Mouse (Mus musculus) spleen, adult 2 months (tissue): ENCODE measurements around the gene Tenm3. TPM values are rescaled to one million over a fixed set of nuclear protein-coding genes. Genes with fewer than 3 reads are reported as not detected.

Experiments
- DNase-seq, 2 experiments: peaks; one replicate each; pipeline versions ENCODE4 v3.0.0 to v3.0.0-alpha.2; 2012 to 2021; ENCODE audit warnings: low spot score in 2 of 2, low read depth in 1 of 2
- H3K27ac ChIP-seq: fragments of 200-500 bp; 2 replicates; pipeline ENCODE4 v1.5.1; 2012; ENCODE audit warnings: low read length, inconsistent platforms; ENCODE audit not compliant: insufficient read depth
- H3K27me3 ChIP-seq: fragments of 200-500 bp; 2 replicates; pipeline ENCODE4 v1.6.1; 2012; ENCODE audit warnings: mild to moderate bottlenecking, moderate library complexity, low read length, inconsistent platforms; ENCODE audit not compliant: control insufficient read depth, insufficient read depth
- H3K36me3 ChIP-seq: fragments of 200-500 bp; 2 replicates; pipeline ENCODE4 v1.6.1; 2012; ENCODE audit warnings: mild to moderate bottlenecking, low read length, inconsistent platforms; ENCODE audit not compliant: control insufficient read depth, insufficient read depth
- H3K4me1 ChIP-seq: fragments of 200-500 bp; 2 replicates; pipeline ENCODE4 v1.6.1; 2011; ENCODE audit warnings: inconsistent platforms; ENCODE audit not compliant: control insufficient read depth, insufficient read depth, insufficient read length
- H3K4me3 ChIP-seq: fragments of 200-500 bp; 2 replicates; pipeline ENCODE4 v1.5.1; 2011; ENCODE audit warnings: mild to moderate bottlenecking, inconsistent platforms; ENCODE audit not compliant: insufficient read depth, insufficient read length; ENCODE audit errors: extremely low read depth
- CTCF ChIP-seq: fragments of 200-500 bp; IDR thresholded peaks from 2 replicates; pipeline ENCODE4 v1.5.1; 2011; ENCODE audit warnings: mild to moderate bottlenecking, inconsistent platforms; ENCODE audit not compliant: insufficient read depth, insufficient read length, insufficient replicate concordance; ENCODE audit errors: extremely low read depth
- POLR2A ChIP-seq: fragments of 200-500 bp; IDR thresholded peaks from 2 replicates; pipeline ENCODE4 v1.6.1; 2011; ENCODE audit warnings: low read depth, low read length, inconsistent platforms
- WGBS: fragments of 180-500 bp; shearing (Covaris S2); methylation state at CpG from one replicate; pipeline ENCODE4 v1.1.7; 2018; 5-methylcytosine and 5-hydroxymethylcytosine counted together
- polyA plus RNA-seq: library from polyadenylated mRNA; depleted of rRNA; stranded (reverse); fragments of >200 nt; gene quantifications from 2 replicates; pipeline ENCODE4 v1.2.3, GENCODE M21; 2012

Tenm3 gene
- polyA plus RNA-seq, 1 experiment: 0.48 TPM

- Histone ChIP-seq H3K4me3 (no peak overlapping the region), H3K27me3 (no peaks in the 10 kb centered on the region), H3K4me1 (no peaks in the 10 kb centered on the region), H3K27ac (no peak overlapping the region), H3K36me3 (no peaks in the 10 kb centered on the region)
- 93% methylated on average over 8 of the region's 8 CpGs for WGBS
- no peak for TF ChIP-seq CTCF
- TF ChIP-seq POLR2A: no peak
- no peak for DNase-seq
These were observed 321.7 kb downstream of the Tenm3 start for GRCm38 (mm10) chr8:48522004-48522403.

GRCm38 (mm10) chr8:48517431-48517830 lies 326.3 kb downstream of the Tenm3 start:
- Histone ChIP-seq H3K27ac (no peak overlapping the region), H3K36me3 (no peaks in the 10 kb centered on the region), H3K4me3 (no peak overlapping the region), H3K27me3 (no peaks in the 10 kb centered on the region), H3K4me1 (no peaks in the 10 kb centered on the region)
- TF ChIP-seq CTCF (no peak), POLR2A (no peak)
- no peak for DNase-seq

GRCm38 (mm10) chr8:48514230-48514629 lies 329.5 kb downstream of the Tenm3 start:
- no peak for DNase-seq
- H3K4me3 ChIP-seq: no peak overlapping the region
- no peak overlapping the region for H3K27ac ChIP-seq
- WGBS: 75% methylated on average over 4 of the region's 4 CpGs
- H3K36me3 ChIP-seq: no peaks in the 10 kb centered on the region
- no peaks in the 10 kb centered on the region for H3K4me1 ChIP-seq
- no peaks in the 10 kb centered on the region for H3K27me3 ChIP-seq
- TF ChIP-seq CTCF (no peak), POLR2A (no peak)

- no peaks in the 10 kb centered on the region for H3K4me1 ChIP-seq
- TF ChIP-seq POLR2A (no peak), CTCF (no peak)
- H3K27me3 ChIP-seq: no peaks in the 10 kb centered on the region
- no peak for DNase-seq
- no peak overlapping the region for H3K4me3 ChIP-seq
- WGBS: 86% methylated on average over 7 of the region's 7 CpGs
- no peak overlapping the region for H3K27ac ChIP-seq
- H3K36me3 ChIP-seq: no peaks in the 10 kb centered on the region
These were observed 329.9 kb downstream of the Tenm3 start for GRCm38 (mm10) chr8:48513801-48514200.

GRCm38 (mm10) chr8:48511546-48511945 lies 332.2 kb downstream of the Tenm3 start:
- no peak for DNase-seq
- WGBS: 90% methylated on average over 12 of the region's 12 CpGs
- H3K27me3 ChIP-seq: no peaks in the 10 kb centered on the region
- no peak for TF ChIP-seq POLR2A
- TF ChIP-seq CTCF: no peak
- no peaks in the 10 kb centered on the region for H3K36me3 ChIP-seq
- H3K27ac ChIP-seq: no peak overlapping the region
- H3K4me3 ChIP-seq: no peak overlapping the region
- H3K4me1 ChIP-seq: no peaks in the 10 kb centered on the region

GRCm38 (mm10) chr8:48511137-48511536 lies 332.6 kb downstream of the Tenm3 start:
- Histone ChIP-seq H3K36me3 (no peaks in the 10 kb centered on the region), H3K27me3 (no peaks in the 10 kb centered on the region), H3K27ac (no peak overlapping the region), H3K4me1 (no peaks in the 10 kb centered on the region), H3K4me3 (no peak overlapping the region)
- WGBS: 86% methylated on average over 14 of the region's 14 CpGs
- TF ChIP-seq POLR2A (no peak), CTCF (no peak)
- no peak for DNase-seq

- no peak overlapping the region for H3K27ac ChIP-seq
- no peaks in the 10 kb centered on the region for H3K4me1 ChIP-seq
- DNase-seq: no peak
- H3K27me3 ChIP-seq: no peaks in the 10 kb centered on the region
- no peaks in the 10 kb centered on the region for H3K36me3 ChIP-seq
- no peak overlapping the region for H3K4me3 ChIP-seq
- WGBS: 84% methylated on average over 29 of the region's 29 CpGs
- TF ChIP-seq POLR2A (no peak), CTCF (no peak)
These were observed 334.8 kb downstream of the Tenm3 start for GRCm38 (mm10) chr8:48508641-48509599.
